Mouse (Mus musculus) MEL (cell line): ENCODE measurements at regions not wholly inside any gene's neighbourhood (a gene's known extent, or its start where the extent isn't known, plus 50 kb on each side); places are given as distances from the start of the nearest gene placed in this dataset.

ENCODE experiments used
- DNase-seq: peaks from one replicate; pipeline ENCODE4 v3.0.0; 2011; ENCODE audit warnings: low read depth, low spot score
- H3K27ac ChIP-seq: 2 replicates; pipeline ENCODE4 v1.5.1; 2012; ENCODE audit warnings: low read depth, mild to moderate bottlenecking, control low read depth, low read length, moderate library complexity; ENCODE audit not compliant: control insufficient read depth
- H3K27me3 ChIP-seq, 2 experiments: fragments of 150-350 bp in 1 of 2; sonication (generic) in 1 of 2; 2 replicates each; pipeline ENCODE4 v1.6.1; 2012; ENCODE audit warnings: low read length in 2 of 2, mild to moderate bottlenecking in 2 of 2, improper control_type of control experiment in 1 of 2, moderate library complexity in 1 of 2; ENCODE audit not compliant: insufficient read depth in 2 of 2, control insufficient read depth in 1 of 2
- H3K36me3 ChIP-seq, 2 experiments: 2 replicates each; pipeline ENCODE4 v1.6.1; 2012 to 2014; ENCODE audit warnings: low read length in 2 of 2, improper control_type of control experiment in 1 of 2, inconsistent platforms in 1 of 2, mild to moderate bottlenecking in 1 of 2; ENCODE audit not compliant: insufficient read depth in 2 of 2, control insufficient read depth in 1 of 2
- H3K4me1 ChIP-seq, 2 experiments: fragments of 150-350 bp in 1 of 2; sonication (generic) in 1 of 2; 2 replicates each; pipeline ENCODE4 v1.6.1; 2012; ENCODE audit warnings: low read length in 2 of 2, improper control_type of control experiment in 1 of 2, mild to moderate bottlenecking in 1 of 2; ENCODE audit not compliant: insufficient read depth in 2 of 2, control insufficient read depth in 1 of 2
- H3K4me3 ChIP-seq, 2 experiments: fragments of 150-350 bp in 1 of 2; sonication (generic) in 1 of 2; 2 replicates each; pipeline ENCODE4 v1.5.1; 2012; ENCODE audit warnings: low read depth in 2 of 2, low read length in 2 of 2, mild to moderate bottlenecking in 2 of 2, moderate library complexity in 2 of 2, control low read depth in 1 of 2, improper control_type of control experiment in 1 of 2; ENCODE audit not compliant: control insufficient read depth in 1 of 2, insufficient read depth in 1 of 2
- H3K79me2 ChIP-seq: 2 replicates; pipeline ENCODE4 v1.6.1; 2012; ENCODE audit warnings: mild to moderate bottlenecking, low read length, moderate library complexity; ENCODE audit not compliant: control insufficient read depth, poor library complexity, insufficient read depth
- H3K9ac ChIP-seq: 2 replicates; pipeline ENCODE4 v1.6.1; 2012; ENCODE audit warnings: low read depth, mild to moderate bottlenecking, control low read depth, low read length, moderate library complexity; ENCODE audit not compliant: control insufficient read depth, poor library complexity, severe bottlenecking
- H3K9me3 ChIP-seq: fragments of 150-350 bp; sonication (generic); replicated peaks from 2 replicates; pipeline ENCODE4 v1.6.1; 2012; ENCODE audit warnings: mild to moderate bottlenecking, low read length, improper control_type of control experiment, moderate library complexity; ENCODE audit not compliant: insufficient read depth
- CTCF ChIP-seq, 3 experiments: IDR thresholded peaks in 2 of 3; conservative IDR thresholded peaks in 1 of 3; 2 replicates each; pipeline ENCODE4 v1.5.1; 2011 to 2012; ENCODE audit warnings: low read length in 3 of 3, low read depth in 2 of 3, mild to moderate bottlenecking in 2 of 3, improper control_type of control experiment in 1 of 3, inconsistent platforms in 1 of 3, mixed read lengths in 1 of 3, moderate library complexity in 1 of 3; ENCODE audit not compliant: control insufficient read depth in 1 of 3, insufficient read depth in 1 of 3, poor library complexity in 1 of 3, severe bottlenecking in 1 of 3
- E2F4 ChIP-seq: IDR thresholded peaks from 2 replicates; pipeline ENCODE4 v1.6.1; 2011; ENCODE audit warnings: low read depth, low read length, improper control_type of control experiment, borderline replicate concordance
- ELF1 ChIP-seq: IDR thresholded peaks from 2 replicates; pipeline ENCODE4 v1.6.1; 2014; ENCODE audit warnings: low read depth, mild to moderate bottlenecking, inconsistent platforms, low read length, improper control_type of control experiment, moderate library complexity
- EP300 ChIP-seq, 2 experiments: IDR thresholded peaks; 2 replicates each; pipeline ENCODE4 v1.6.1; 2011; ENCODE audit warnings: improper control_type of control experiment in 2 of 2, low read length in 2 of 2, low read depth in 1 of 2, mild to moderate bottlenecking in 1 of 2
- ETS1 ChIP-seq: IDR thresholded peaks from 2 replicates; pipeline ENCODE4 v1.6.1; 2012; ENCODE audit warnings: low read depth, mild to moderate bottlenecking, inconsistent platforms, low read length, improper control_type of control experiment, moderate library complexity
- HCFC1 ChIP-seq: IDR thresholded peaks from 2 replicates; pipeline ENCODE4 v1.6.1; 2012; ENCODE audit warnings: low read depth, mild to moderate bottlenecking, inconsistent platforms, low read length, improper control_type of control experiment, moderate library complexity
- KAT2A ChIP-seq: conservative IDR thresholded peaks from 2 replicates; pipeline ENCODE4 v1.6.1; 2012; ENCODE audit warnings: low read depth, low read length, improper control_type of control experiment, inconsistent platforms
- MEF2A ChIP-seq: IDR thresholded peaks from 2 replicates; pipeline ENCODE4 v1.6.1; 2014; ENCODE audit warnings: low read depth, mild to moderate bottlenecking, inconsistent platforms, low read length, improper control_type of control experiment; ENCODE audit not compliant: poor library complexity, insufficient replicate concordance, severe bottlenecking; ENCODE audit errors: extremely low read depth
- MYC ChIP-seq: IDR thresholded peaks from 2 replicates; pipeline ENCODE4 v1.6.1; 2011; ENCODE audit warnings: low read depth, mild to moderate bottlenecking, low read length, improper control_type of control experiment, moderate library complexity
- NRF1 ChIP-seq: IDR thresholded peaks from 2 replicates; pipeline ENCODE4 v1.6.1; 2014; ENCODE audit warnings: low read depth, mild to moderate bottlenecking, inconsistent platforms, low read length, improper control_type of control experiment, moderate library complexity; ENCODE audit not compliant: poor library complexity, insufficient read depth, severe bottlenecking
- POLR2AphosphoS5 ChIP-seq: IDR thresholded peaks from 2 replicates; pipeline ENCODE4 v1.6.1; 2012; ENCODE audit warnings: low read depth, borderline replicate concordance, mild to moderate bottlenecking, inconsistent platforms, low read length, moderate library complexity, mixed read lengths
- SIN3A ChIP-seq: IDR thresholded peaks from 2 replicates; pipeline ENCODE4 v1.6.1; 2012; ENCODE audit warnings: low read length, improper control_type of control experiment, inconsistent platforms
- TAL1 ChIP-seq: IDR thresholded peaks from 2 replicates; pipeline ENCODE4 v1.6.1; 2012; ENCODE audit warnings: mild to moderate bottlenecking, inconsistent platforms, low read length, moderate library complexity, mixed read lengths
- TBP ChIP-seq: IDR thresholded peaks from 2 replicates; pipeline ENCODE4 v1.8.0; 2011; ENCODE audit warnings: low read depth, low read length, improper control_type of control experiment
- TCF12 ChIP-seq: IDR thresholded peaks from 2 replicates; pipeline ENCODE4 v1.6.1; 2014; ENCODE audit warnings: low read depth, mild to moderate bottlenecking, inconsistent platforms, low read length, improper control_type of control experiment, moderate library complexity
- USF2 ChIP-seq, 2 experiments: IDR thresholded peaks; 2 replicates each; pipeline ENCODE4 v1.6.1; 2011 to 2012; ENCODE audit warnings: improper control_type of control experiment in 2 of 2, low read length in 2 of 2, borderline replicate concordance in 1 of 2, inconsistent platforms in 1 of 2, low read depth in 1 of 2, mild to moderate bottlenecking in 1 of 2; ENCODE audit not compliant: insufficient read depth in 1 of 2
- ZC3H11A ChIP-seq: IDR thresholded peaks from 2 replicates; pipeline ENCODE4 v1.6.1; 2012; ENCODE audit warnings: low read depth, mild to moderate bottlenecking, inconsistent platforms, low read length, improper control_type of control experiment
- ZMIZ1 ChIP-seq: IDR thresholded peaks from 2 replicates; pipeline ENCODE4 v1.6.1; 2012; ENCODE audit warnings: low read depth, mild to moderate bottlenecking, inconsistent platforms, low read length, improper control_type of control experiment, moderate library complexity

DNA sequence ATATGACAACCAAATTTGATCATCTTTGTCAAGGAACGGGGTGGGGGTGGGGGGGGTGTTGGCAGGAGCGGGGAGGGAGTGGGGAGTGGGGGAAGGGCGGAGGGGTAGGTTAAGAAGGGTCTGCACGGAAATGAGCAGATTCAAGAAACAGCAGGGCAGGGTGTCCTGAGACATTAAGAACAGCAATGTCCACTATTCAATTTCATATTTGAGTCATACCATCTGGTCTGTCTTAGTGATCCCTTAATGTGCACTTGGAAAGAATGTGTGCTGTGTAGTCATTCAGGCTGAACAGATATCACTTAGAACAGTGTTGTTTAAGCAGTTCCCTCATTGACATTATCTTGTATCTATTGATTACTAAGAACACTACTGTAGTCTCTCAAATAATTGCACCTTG, 81.0 kb downstream of the Cyp26a1 start:
- Histone ChIP-seq H3K4me1 (no peaks in the 10 kb centered on the region), H3K27ac (no peak overlapping the region), H3K9ac (no peak overlapping the region), H3K79me2 (no peaks in the 10 kb centered on the region), H3K9me3 (no peaks in the 10 kb centered on the region), H3K36me3 (no peaks in the 10 kb centered on the region), H3K4me3 (no peak overlapping the region), H3K27me3 (peaks cover 0 to 1% of the 10 kb centered on the region in 2 experiments; a peak in 2 of 4 replicates)
- TF ChIP-seq MYC, result no peak
- TF ChIP-seq SIN3A, result no peak
- TF ChIP-seq ELF1, result no peak
- TF ChIP-seq E2F4, result no peak
- no peak for TF ChIP-seq ZC3H11A
- TF ChIP-seq POLR2AphosphoS5, result no peak
- no peak for TF ChIP-seq NRF1
- TF ChIP-seq CTCF (IDR thresholded peaks at IDR 0.05 in 2 of 3, conservative IDR thresholded peaks at IDR 0.05 in 1 of 3; ENCODE audit: control insufficient read depth in 1 of 3, insufficient read depth in 1 of 3, low read depth in 2 of 3, low read length in 3 of 3, poor library complexity in 1 of 3, severe bottlenecking in 1 of 3), result no peak
- DNase-seq, result no peak

DNA sequence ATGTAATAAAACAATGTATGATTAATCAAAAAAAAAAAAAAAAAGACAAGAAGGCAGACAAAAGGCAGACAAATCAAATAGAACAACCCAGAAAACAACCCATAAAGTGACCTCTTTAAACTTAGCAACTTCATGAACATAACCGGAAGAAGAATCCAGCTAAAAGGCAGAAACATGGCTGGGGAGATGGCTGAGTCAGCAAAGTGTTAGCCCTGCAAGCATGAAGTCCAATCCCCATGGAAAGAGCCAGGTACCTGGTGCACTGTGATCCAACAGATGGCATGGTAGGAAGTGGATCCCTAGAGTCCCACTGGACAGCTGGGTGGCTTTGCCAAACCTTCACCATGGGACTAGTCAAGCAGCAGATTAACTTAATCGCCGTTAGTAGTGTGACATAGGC, 90.9 kb downstream of the Cyp26a1 start:
- TF ChIP-seq KAT2A (no peak), USF2 (IDR thresholded peaks at IDR 0.05; ENCODE audit: borderline replicate concordance in 1 of 2, insufficient read depth in 1 of 2, low read depth in 1 of 2, low read length in 2 of 2) (no peak), TAL1 (no peak), ETS1 (no peak), MEF2A (no peak), TCF12 (no peak), HCFC1 (no peak), ZMIZ1 (no peak), EP300 (IDR thresholded peaks at IDR 0.05; ENCODE audit: low read depth in 1 of 2, low read length in 2 of 2) (no peak), MYC (no peak), TBP (no peak)
- TF ChIP-seq, all 39 proteins: peak for 0
- H3K4me1 ChIP-seq, result no peaks in the 10 kb centered on the region
- no peak overlapping the region for H3K9ac ChIP-seq

More for the DNA sequence above, 90.9 kb downstream of the Cyp26a1 start:
- Histone ChIP-seq H3K27me3 (no peaks in the 10 kb centered on the region), H3K27ac (no peak overlapping the region), H3K79me2 (no peaks in the 10 kb centered on the region), H3K36me3 (no peaks in the 10 kb centered on the region), H3K9me3 (no peaks in the 10 kb centered on the region), H3K4me3 (no peak overlapping the region)
- no peak for DNase-seq
